Mouse (Mus musculus): Measurements from ENCODE around the gene Slc25a29. TPM values are rescaled to one million over a fixed set of nuclear protein-coding genes. Genes with fewer than 3 reads are reported as not detected.

Slc25a29 gene
- polyA plus RNA-seq (2012; ENCODE audit: insufficient read depth, insufficient read length, missing spikeins): 1.2 and 1.8 TPM in 2 replicates

DNA sequence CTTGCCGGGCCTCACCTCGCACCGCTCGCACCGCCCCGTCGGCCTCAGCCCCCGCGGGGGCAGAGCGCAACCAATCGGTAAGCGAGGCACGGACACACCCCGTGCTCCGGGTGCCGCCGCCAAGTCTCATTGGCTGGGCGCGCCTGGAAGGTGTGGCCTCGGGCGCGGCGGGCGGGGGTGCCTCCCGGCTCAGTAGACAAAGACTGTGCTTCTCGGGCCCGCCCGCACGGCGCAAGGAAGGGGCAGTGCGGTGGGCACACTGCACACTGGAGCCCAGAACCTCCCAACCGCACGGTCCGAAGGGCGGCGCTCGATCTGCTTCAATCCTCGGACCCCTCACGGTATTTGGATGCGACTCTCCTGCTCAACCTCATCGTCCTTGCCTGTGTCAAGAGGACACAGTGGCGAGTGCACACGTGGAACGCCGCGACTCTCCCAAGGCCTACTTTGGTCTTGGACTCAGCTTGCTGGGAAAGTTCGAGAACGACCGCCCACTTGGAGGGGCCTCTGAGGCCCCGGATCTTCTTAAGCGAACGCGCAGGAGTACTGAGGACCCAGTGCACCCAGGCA is at the start of gene Slc25a29, which contains the start of gene Slc25a47:
Slc25a29 (minus strand) TSS at position 44 of the 570 bp plus-strand sequence.
Slc25a47 (plus strand) TSS at position 207 of the 570 bp plus-strand sequence.
- Histone ChIP-seq H3K4me1 (ENCODE audit: control insufficient read depth, insufficient read depth, insufficient read length, low read length) (peaks cover 21% of the 10 kb centered on the region), H3K4me3 (ENCODE audit: insufficient read depth, low read depth, low read length) (peak within 1 kb of the TSS; percentile 66), H3K27ac (replicated peaks; ENCODE audit: low read depth, low read length) (peak within 1 kb of the TSS; percentile 69)

DNA sequence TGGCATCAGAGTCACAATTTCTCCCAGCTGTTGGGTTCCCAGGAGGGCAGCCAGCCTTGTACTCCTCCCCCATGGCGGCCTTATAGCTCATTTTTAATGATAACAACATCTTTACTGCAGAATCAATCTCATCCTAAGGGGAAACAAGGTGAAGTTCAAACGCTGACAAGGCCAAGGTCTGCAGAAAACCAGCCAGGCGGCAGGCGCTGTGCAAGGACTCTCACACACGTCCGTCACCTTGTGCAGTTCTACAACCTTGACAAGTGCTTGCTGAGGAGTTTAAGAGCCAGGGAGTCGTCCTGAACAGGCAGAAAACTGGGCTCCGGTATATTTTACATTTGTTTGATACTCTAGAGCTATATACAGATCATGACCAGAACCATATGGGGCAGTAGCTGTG is 47.1 kb upstream of the Slc25a29 start:
- Histone ChIP-seq H3K4me3 (ENCODE audit: insufficient read depth, low read depth, low read length) (no peak overlapping the region), H3K4me1 (ENCODE audit: control insufficient read depth, insufficient read depth, insufficient read length, low read length) (peaks cover 4% of the 10 kb centered on the region), H3K27ac (replicated peaks; ENCODE audit: low read depth, low read length) (no peak overlapping the region)

DNA sequence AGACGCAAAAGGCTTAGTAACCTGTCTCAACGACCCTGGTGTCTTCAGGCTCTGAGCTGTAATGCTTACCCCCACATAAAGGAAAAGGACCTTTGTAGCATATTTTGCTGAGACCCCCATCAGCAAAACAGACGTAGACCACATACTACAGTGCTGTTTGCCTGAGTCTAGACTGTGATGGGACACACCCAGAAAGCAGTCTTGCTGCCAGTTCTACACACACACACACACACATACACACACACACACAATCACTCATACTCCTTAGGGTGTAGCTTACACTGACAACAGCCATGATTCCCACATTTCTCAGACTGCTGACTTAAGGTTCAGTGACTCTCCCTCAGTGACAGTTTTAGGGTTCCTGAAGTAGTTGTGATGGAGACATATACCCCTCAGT is 45.5 kb upstream of the Slc25a29 start:
- Histone ChIP-seq H3K4me3 (ENCODE audit: insufficient read depth, low read depth, low read length) (no peak overlapping the region), H3K27ac (replicated peaks; ENCODE audit: low read depth, low read length) (no peak overlapping the region), H3K4me1 (ENCODE audit: control insufficient read depth, insufficient read depth, insufficient read length, low read length) (peaks cover 4% of the 10 kb centered on the region)

GRCm38 (mm10) chr12:108880606-108881005 is 44.9 kb upstream of the Slc25a29 start:
- no peak overlapping the region for H3K4me3 ChIP-seq (ENCODE audit: insufficient read depth, low read depth, low read length)
- H3K27ac ChIP-seq (replicated peaks; ENCODE audit: low read depth, low read length): no peak overlapping the region
- H3K4me1 ChIP-seq (ENCODE audit: control insufficient read depth, insufficient read depth, insufficient read length, low read length): peaks cover 3% of the 10 kb centered on the region

GRCm38 (mm10) chr12:108879138-108879537 is 43.5 kb upstream of the Slc25a29 start:
- H3K4me3 ChIP-seq (ENCODE audit: insufficient read depth, low read depth, low read length): no peak overlapping the region
- no peak overlapping the region for H3K27ac ChIP-seq (replicated peaks; ENCODE audit: low read depth, low read length)
- H3K4me1 ChIP-seq (ENCODE audit: control insufficient read depth, insufficient read depth, insufficient read length, low read length): no peaks in the 10 kb centered on the region

DNA sequence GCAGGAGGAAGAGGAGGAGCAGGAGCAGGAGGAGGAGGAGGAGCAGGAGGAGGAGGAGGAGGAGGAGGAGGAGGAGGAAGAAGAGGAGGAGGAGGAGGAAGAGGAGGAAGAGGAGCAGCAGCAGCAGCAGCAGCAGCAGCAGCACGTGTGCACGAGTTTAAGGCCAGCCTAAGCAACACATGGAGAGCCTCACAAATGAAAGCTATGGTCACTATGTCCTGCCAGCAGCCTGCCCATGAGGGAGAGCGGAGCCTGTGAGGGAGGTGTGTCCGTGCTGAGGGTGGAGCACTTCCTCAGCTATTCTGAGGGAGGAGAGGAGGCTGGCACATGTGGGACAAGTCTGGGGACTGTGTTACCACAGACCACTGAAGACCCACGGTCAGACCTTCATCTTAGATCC is 37.4 kb upstream of the Slc25a29 start:
- Histone ChIP-seq H3K4me1 (ENCODE audit: control insufficient read depth, insufficient read depth, insufficient read length, low read length) (no peaks in the 10 kb centered on the region), H3K4me3 (ENCODE audit: insufficient read depth, low read depth, low read length) (no peak overlapping the region), H3K27ac (replicated peaks; ENCODE audit: low read depth, low read length) (no peak overlapping the region)

DNA sequence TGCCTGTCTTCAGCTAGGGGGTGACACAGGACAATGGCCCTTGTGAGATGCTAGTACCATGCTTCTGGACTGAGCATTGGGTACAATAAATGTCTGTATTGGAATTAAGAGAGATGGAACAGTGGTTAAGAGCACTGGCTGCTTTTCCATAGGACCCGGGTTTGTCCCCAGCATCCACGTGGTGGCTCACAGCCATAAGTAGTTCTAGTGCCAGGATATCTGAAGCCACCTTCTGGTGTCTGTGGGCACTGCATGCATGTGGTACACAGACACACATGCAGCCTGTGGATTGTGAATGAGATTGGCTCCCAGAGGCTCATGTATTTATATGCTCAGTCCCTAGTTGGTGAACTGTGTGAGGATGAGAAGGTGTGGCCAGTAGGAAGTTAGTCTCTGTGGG is 33.9 kb upstream of the Slc25a29 start:
- no peak overlapping the region for H3K27ac ChIP-seq (replicated peaks; ENCODE audit: low read depth, low read length)
- H3K4me3 ChIP-seq (ENCODE audit: insufficient read depth, low read depth, low read length): no peak overlapping the region
- peaks cover 1% of the 10 kb centered on the region; the same call in 1 of the 2 replicates for H3K4me1 ChIP-seq (ENCODE audit: control insufficient read depth, insufficient read depth, insufficient read length, low read length)

DNA sequence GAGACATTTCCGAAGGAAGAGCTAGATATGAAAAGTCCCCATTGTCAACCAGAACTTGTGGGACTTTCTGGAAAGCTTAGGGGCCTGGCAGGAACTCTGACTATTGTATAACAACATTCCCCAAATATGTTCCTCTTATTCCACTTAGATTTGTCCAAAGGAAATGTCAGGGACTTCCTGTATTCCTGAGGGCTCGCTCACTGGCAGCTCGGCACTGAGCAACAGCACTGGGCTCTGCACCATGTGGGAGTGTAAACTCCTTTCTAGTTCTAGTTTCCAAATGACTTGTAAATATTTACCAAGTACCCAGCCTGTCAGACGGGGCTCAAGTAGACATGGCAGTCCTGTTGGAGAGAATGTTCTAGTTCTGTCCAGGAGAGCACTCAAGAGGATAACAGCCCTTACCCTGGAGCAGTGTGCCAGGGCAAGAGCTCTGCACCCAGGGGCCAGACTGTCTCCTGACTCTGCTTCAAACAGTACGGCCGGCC is 29.4 kb upstream of the Slc25a29 start:
- Histone ChIP-seq H3K4me1 (ENCODE audit: control insufficient read depth, insufficient read depth, insufficient read length, low read length) (peaks cover 2% of the 10 kb centered on the region; the same call in 1 of the 2 replicates), H3K4me3 (ENCODE audit: insufficient read depth, low read depth, low read length) (no peak overlapping the region), H3K27ac (replicated peaks; ENCODE audit: low read depth, low read length) (peak overlapping the region; percentile 48)

DNA sequence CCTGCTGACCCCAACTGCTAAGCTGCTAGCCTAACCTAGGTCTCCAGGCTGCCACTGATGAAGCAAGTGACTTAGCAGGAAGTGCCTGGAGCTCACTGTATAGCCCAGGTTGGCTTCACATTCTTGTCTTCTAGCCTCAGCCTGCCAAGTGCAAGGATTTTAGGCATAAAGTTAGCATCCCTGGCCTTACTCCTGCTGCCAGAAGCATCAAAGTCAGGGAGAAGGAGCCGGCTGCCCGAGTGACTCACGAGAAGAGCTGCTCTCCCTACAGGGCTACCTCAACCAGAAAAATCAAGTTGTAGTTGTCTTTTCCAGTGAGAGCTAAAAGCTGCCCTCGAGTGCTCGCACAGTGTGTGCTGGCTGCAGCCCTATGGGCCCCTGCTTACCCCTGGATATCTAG is 22.8 kb upstream of the Slc25a29 start:
- Histone ChIP-seq H3K27ac (replicated peaks; ENCODE audit: low read depth, low read length) (no peak overlapping the region), H3K4me1 (ENCODE audit: control insufficient read depth, insufficient read depth, insufficient read length, low read length) (no peaks in the 10 kb centered on the region), H3K4me3 (ENCODE audit: insufficient read depth, low read depth, low read length) (no peak overlapping the region)

- no peak overlapping the region for H3K27ac ChIP-seq (replicated peaks; ENCODE audit: low read depth, low read length)
- H3K4me1 ChIP-seq (ENCODE audit: control insufficient read depth, insufficient read depth, insufficient read length, low read length): no peaks in the 10 kb centered on the region
- H3K4me3 ChIP-seq (ENCODE audit: insufficient read depth, low read depth, low read length): no peak overlapping the region
These were observed 22.0 kb upstream of the Slc25a29 start for GRCm38 (mm10) chr12:108857589-108858184.

- no peak overlapping the region for H3K4me3 ChIP-seq (ENCODE audit: insufficient read depth, low read depth, low read length)
- no peak overlapping the region for H3K27ac ChIP-seq (replicated peaks; ENCODE audit: low read depth, low read length)
- H3K4me1 ChIP-seq (ENCODE audit: control insufficient read depth, insufficient read depth, insufficient read length, low read length): no peaks in the 10 kb centered on the region
These were observed 21.4 kb upstream of the Slc25a29 start for GRCm38 (mm10) chr12:108857109-108857508.

DNA sequence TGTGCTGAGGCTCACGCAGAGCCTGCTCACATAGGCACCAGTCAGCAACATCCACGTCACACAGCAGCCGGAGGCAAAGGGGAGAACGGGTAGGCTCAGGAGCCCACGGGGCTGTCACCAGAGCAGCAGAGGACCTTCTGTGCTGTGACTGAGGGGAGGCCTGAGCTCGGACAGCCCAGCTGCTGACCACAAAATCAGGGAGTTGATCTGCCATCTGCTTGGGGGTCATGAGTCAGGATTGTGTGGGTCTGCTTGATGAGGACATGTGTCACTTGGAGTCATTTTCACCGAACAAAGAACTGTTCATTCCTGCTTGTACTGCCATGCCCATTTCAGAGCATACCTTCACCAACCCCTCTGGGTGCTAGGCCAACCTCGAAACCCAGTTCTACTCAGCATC is 20.5 kb upstream of the Slc25a29 start:
- Histone ChIP-seq H3K27ac (replicated peaks; ENCODE audit: low read depth, low read length) (no peak overlapping the region), H3K4me1 (ENCODE audit: control insufficient read depth, insufficient read depth, insufficient read length, low read length) (peaks cover 6% of the 10 kb centered on the region; the same call in 1 of the 2 replicates), H3K4me3 (ENCODE audit: insufficient read depth, low read depth, low read length) (no peak overlapping the region)

DNA sequence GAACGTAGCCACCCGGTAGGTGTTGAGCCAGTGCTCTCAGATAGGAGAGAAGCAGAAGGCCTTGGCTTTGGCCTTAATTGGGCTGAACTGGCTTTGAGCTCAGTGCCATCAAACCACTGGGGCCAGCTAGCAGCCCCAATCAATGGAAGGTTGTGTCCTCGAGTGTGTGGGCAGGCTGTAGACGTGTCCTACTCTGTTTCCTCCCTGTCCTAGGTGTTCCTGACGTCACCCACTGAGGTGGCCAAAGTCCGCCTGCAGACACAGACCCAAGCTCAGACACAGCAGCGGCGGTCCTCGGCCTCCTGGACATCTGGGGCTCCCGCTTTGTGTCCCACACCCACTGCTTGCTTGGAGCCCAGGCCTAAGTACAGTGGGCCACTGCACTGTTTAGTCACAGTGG is 19.4 kb upstream of the Slc25a29 start:
- Histone ChIP-seq H3K4me1 (ENCODE audit: control insufficient read depth, insufficient read depth, insufficient read length, low read length) (peaks cover 6% of the 10 kb centered on the region; the same call in 1 of the 2 replicates), H3K4me3 (ENCODE audit: insufficient read depth, low read depth, low read length) (no peak overlapping the region)

GRCm38 (mm10) chr12:108852822-108853221 is 17.1 kb upstream of the Slc25a29 start:
- no peak overlapping the region for H3K4me3 ChIP-seq (ENCODE audit: insufficient read depth, low read depth, low read length)
- peaks cover 6% of the 10 kb centered on the region; the same call in 1 of the 2 replicates for H3K4me1 ChIP-seq (ENCODE audit: control insufficient read depth, insufficient read depth, insufficient read length, low read length)
- H3K27ac ChIP-seq (replicated peaks; ENCODE audit: low read depth, low read length): no peak overlapping the region

More for the DNA sequence above, 19.4 kb upstream of the Slc25a29 start:
- no peak overlapping the region for H3K27ac ChIP-seq (replicated peaks; ENCODE audit: low read depth, low read length)

- H3K4me3 ChIP-seq (ENCODE audit: insufficient read depth, low read depth, low read length): no peak overlapping the region
- H3K27ac ChIP-seq (replicated peaks; ENCODE audit: low read depth, low read length): no peak overlapping the region
- peaks cover 6% of the 10 kb centered on the region; the same call in 1 of the 2 replicates for H3K4me1 ChIP-seq (ENCODE audit: control insufficient read depth, insufficient read depth, insufficient read length, low read length)
These were observed 15.2 kb upstream of the Slc25a29 start for GRCm38 (mm10) chr12:108850886-108851285.

GRCm38 (mm10) chr12:108850129-108850528 is 14.4 kb upstream of the Slc25a29 start:
- Histone ChIP-seq H3K4me3 (ENCODE audit: insufficient read depth, low read depth, low read length) (no peak overlapping the region), H3K27ac (replicated peaks; ENCODE audit: low read depth, low read length) (no peak overlapping the region), H3K4me1 (ENCODE audit: control insufficient read depth, insufficient read depth, insufficient read length, low read length) (peaks cover 6% of the 10 kb centered on the region; the same call in 1 of the 2 replicates)

Data from brown adipose tissue, adult 24 weeks (tissue).